Mouse (Mus musculus): ENCODE data around the gene Qrfpr.

GRCm38 (mm10) chr3:36138171-36138660 lies 83.9 kb downstream of the Qrfpr start:
- TF ChIP-seq POLR2A (IDR thresholded peaks at IDR 0.05; ENCODE audit: extremely low read depth, insufficient read depth, low read length) (no peak), CTCF (IDR thresholded peaks at IDR 0.05; ENCODE audit: low read depth, low read length) (no peak)
